Mouse (Mus musculus): ENCODE data around the gene Acod1.

Gene Acod1

DNA sequence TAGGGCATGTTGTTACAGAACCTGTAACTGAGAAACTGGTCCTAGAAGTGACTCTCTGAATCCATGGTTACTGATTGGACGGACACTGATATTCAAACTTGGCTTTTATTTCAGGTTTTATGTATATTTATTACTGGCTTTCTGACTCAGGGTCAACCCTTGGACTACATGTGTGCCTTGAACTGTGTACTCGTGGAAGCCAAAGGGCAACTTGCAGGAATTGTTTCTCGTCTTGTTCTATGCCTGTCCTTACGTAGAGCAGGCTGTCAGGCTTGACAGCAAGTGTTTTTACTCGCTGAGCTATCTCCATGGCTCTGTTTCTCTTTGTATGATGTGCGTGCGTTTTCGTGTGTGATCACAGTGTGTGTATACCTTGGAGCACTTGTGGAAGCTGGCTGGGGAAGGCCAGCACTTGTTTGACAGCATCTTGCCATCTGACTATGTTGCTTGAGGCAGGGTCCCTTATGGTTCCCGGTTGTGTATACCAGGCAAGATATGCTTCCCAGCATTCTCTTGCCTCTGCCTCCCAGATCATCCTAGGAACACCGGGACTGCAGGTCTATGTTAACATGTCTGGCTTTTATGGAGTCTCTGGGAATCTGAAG lies 56.1 kb downstream of the Acod1 start:
- DNase-seq (ENCODE audit: low spot score): no peak

All from ovary, postnatal 10 days (tissue).